Mouse (Mus musculus): Measurements from ENCODE around the gene Evi5l. TPM values are rescaled to one million over a fixed set of nuclear protein-coding genes. Genes with fewer than 3 reads are reported as not detected.

The Evi5l gene
- polyA plus RNA-seq, 1 experiment = 8.7 TPM

DNA sequence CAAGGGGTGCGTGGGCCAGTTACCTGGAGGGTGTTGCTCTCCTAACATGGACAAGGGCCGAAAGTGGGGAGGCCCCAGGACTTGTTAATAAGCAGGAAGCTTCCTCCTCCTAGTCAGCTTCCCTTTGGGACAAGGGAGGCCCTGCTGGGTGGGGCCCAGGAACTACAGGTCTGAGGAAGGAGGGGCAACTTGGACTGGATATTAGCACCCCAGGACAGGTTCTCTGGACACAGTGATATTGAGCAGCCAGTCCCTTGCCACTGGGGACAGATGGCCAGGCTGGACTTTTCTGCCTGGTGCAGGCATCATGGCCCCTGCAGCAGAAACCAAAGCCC lies 40.6 kb downstream of the Evi5l start:
- Histone ChIP-seq H3K4me3 (replicated peaks; ENCODE audit: control insufficient read depth, low read depth, low read length) (no peak overlapping the region), H3K4me1 (ENCODE audit: control insufficient read depth, insufficient read depth, low read length) (no peaks in the 10 kb centered on the region; the same call in 1 of the 2 replicates), H3K27ac (ENCODE audit: control insufficient read depth, insufficient read depth, low read depth, low read length, poor library complexity) (no peak overlapping the region)
- WGBS = 87% methylated on average over 2 of the region's 2 CpGs
- TF ChIP-seq POLR2A (IDR thresholded peaks at IDR 0.05; ENCODE audit: borderline replicate concordance, control insufficient read depth, low read depth, low read length) (no peak), CTCF (IDR thresholded peaks at IDR 0.05; ENCODE audit: control insufficient read depth, insufficient read depth, low read length) (no peak)

DNA sequence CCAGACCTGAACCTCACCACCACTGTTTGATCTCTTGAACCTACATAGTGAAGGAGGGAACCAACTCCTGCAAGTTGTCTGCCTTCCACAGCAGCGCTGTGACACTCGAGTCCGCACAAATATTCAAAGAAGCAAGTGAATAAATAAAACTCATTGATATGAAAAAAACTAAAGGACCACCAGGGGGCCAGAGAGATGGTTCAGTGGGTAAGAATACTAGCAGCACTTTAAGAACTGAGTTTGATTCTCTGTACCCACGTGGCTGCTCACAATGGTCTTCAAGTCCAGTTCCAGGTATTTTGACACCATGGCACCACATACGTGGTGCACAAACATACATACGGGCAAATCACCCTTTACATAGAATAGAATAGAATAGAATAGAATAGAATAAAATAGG lies 44.7 kb downstream of the Evi5l start:
- WGBS = 73% methylated on average over 6 of the region's 6 CpGs

DNA sequence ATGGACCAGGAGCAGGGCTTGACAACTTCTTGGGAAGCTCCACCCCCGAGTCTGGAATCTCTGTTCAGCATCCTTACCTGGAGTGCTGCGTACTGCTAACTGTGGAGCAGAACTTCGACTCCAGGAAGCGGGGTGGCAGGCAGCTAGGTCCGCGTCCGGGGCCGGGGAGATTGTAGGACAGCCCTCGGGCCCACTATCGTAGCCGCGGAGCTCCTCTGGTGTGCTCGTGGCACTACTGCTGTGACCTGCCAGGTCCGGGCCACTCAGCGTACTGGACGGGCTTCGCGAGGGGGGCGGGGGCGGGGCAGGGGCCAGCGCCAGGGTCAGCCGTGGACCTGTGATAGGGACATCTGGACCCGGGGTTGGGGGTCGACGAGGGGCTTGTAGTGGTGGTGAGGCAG lies 46.4 kb downstream of the Evi5l start:
- TF ChIP-seq CTCF (IDR thresholded peaks at IDR 0.05; ENCODE audit: control insufficient read depth, insufficient read depth, low read length) (no peak), POLR2A (IDR thresholded peaks at IDR 0.05; ENCODE audit: borderline replicate concordance, control insufficient read depth, low read depth, low read length) (no peak)
- no peak overlapping the region for H3K27ac ChIP-seq (ENCODE audit: control insufficient read depth, insufficient read depth, low read depth, low read length, poor library complexity)
- peaks cover 3% of the 10 kb centered on the region for H3K4me1 ChIP-seq (ENCODE audit: control insufficient read depth, insufficient read depth, low read length)
- H3K4me3 ChIP-seq (replicated peaks; ENCODE audit: control insufficient read depth, low read depth, low read length) = no peak overlapping the region
- under 1% methylated on average over 25 of the region's 25 CpGs for WGBS

More for the DNA sequence above, 44.7 kb downstream of the Evi5l start:
- Histone ChIP-seq H3K4me1 (ENCODE audit: control insufficient read depth, insufficient read depth, low read length) (peaks cover 3% of the 10 kb centered on the region; the same call in 1 of the 2 replicates), H3K4me3 (replicated peaks; ENCODE audit: control insufficient read depth, low read depth, low read length) (no peak overlapping the region), H3K27ac (ENCODE audit: control insufficient read depth, insufficient read depth, low read depth, low read length, poor library complexity) (no peak overlapping the region)
- TF ChIP-seq POLR2A (IDR thresholded peaks at IDR 0.05; ENCODE audit: borderline replicate concordance, control insufficient read depth, low read depth, low read length) (no peak), CTCF (IDR thresholded peaks at IDR 0.05; ENCODE audit: control insufficient read depth, insufficient read depth, low read length) (no peak)

- Histone ChIP-seq H3K4me1 (ENCODE audit: control insufficient read depth, insufficient read depth, low read length) (peaks cover 3% of the 10 kb centered on the region), H3K4me3 (replicated peaks; ENCODE audit: control insufficient read depth, low read depth, low read length) (peak overlapping the region; percentile 27), H3K27ac (ENCODE audit: control insufficient read depth, insufficient read depth, low read depth, low read length, poor library complexity) (no peak overlapping the region)
- WGBS = under 1% methylated on average over 18 of the region's 18 CpGs
- TF ChIP-seq POLR2A (IDR thresholded peaks at IDR 0.05; ENCODE audit: borderline replicate concordance, control insufficient read depth, low read depth, low read length) = no peak
- no peak for TF ChIP-seq CTCF (IDR thresholded peaks at IDR 0.05; ENCODE audit: control insufficient read depth, insufficient read depth, low read length)
Observed at GRCm38 (mm10) chr8:4213210-4214005, 47.0 kb downstream of the Evi5l start.

DNA sequence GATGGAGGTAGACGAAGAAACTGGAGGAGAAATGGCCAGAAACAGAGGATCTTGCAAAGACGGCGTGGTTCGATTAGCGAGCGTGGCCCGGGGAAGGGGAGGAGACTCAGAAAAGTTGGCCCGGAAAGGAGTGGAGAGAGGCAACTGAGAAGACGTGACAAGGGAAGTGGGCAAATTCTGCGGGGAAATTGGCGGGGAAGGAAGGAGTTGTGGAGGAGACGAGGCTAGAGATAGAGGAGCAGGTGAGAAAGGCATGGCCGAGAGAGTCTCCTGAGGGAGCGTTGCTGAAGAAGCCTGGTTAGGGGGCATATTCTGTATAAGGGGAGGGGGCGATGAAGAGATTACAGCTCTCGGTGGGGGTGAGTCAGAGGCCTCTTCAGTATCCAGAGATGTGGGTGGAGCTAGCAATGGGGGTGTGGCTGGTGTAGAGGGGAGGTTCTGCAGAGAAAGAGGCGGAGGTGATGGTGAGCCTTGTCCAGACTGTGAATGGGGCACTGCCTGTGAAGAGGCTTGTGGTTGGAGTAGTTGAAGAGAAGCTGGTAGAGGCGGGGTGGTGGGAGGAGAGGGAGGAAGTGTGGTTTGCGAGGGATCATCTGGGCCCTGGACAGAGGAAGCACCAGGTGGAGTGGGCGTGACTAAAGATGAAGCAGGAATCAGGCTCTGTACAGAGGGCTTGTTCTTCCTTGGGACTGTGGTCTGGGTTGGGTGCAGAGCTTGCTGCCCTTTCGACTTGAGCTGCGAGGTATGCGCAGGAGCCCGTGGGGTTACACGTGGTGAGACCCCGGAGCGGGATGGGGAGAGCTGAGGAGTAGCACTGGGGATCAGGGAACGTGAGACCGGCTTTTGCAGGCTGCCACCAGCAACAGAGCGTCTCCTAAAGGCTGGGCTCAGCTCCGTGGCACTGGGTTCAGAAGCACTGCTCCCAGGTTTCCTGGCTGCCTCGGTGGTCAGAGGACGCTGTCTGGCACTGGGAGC lies 47.9 kb downstream of the Evi5l start:
- WGBS = 1% methylated on average over 33 of the region's 33 CpGs
- no peak for TF ChIP-seq POLR2A (IDR thresholded peaks at IDR 0.05; ENCODE audit: borderline replicate concordance, control insufficient read depth, low read depth, low read length)
- no peak for TF ChIP-seq CTCF (IDR thresholded peaks at IDR 0.05; ENCODE audit: control insufficient read depth, insufficient read depth, low read length)
- Histone ChIP-seq H3K4me3 (replicated peaks; ENCODE audit: control insufficient read depth, low read depth, low read length) (peak overlapping the region; percentile 27), H3K27ac (ENCODE audit: control insufficient read depth, insufficient read depth, low read depth, low read length, poor library complexity) (no peak overlapping the region), H3K4me1 (ENCODE audit: control insufficient read depth, insufficient read depth, low read length) (peaks cover 3% of the 10 kb centered on the region)

DNA sequence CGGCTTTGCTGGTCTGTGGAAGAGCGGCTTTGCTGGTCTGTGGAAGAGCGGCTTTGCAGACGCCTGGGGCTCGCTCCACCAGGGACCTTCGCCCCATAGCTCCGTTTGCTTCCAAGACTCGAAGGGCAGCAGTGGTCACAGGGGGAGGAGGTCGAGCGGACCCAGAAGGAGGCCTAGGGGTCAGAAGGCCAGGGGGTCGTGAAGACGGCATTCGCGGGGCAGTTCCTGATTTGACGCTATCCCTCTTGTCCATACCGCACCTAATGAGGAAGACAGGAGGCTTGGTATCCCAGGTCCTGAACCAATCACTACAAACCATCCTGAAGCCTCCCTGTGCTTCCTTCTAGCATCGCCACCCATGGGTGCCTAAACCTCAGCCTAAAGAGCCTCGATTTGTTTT lies 49.9 kb downstream of the Evi5l start:
- 33% methylated on average over 18 of the region's 18 CpGs for WGBS
- H3K27ac ChIP-seq (ENCODE audit: control insufficient read depth, insufficient read depth, low read depth, low read length, poor library complexity) = no peak overlapping the region
- peaks cover 3% of the 10 kb centered on the region for H3K4me1 ChIP-seq (ENCODE audit: control insufficient read depth, insufficient read depth, low read length)
- TF ChIP-seq POLR2A (IDR thresholded peaks at IDR 0.05; ENCODE audit: borderline replicate concordance, control insufficient read depth, low read depth, low read length) = no peak
- no peak for TF ChIP-seq CTCF (IDR thresholded peaks at IDR 0.05; ENCODE audit: control insufficient read depth, insufficient read depth, low read length)
- H3K4me3 ChIP-seq (replicated peaks; ENCODE audit: control insufficient read depth, low read depth, low read length) = no peak overlapping the region

DNA sequence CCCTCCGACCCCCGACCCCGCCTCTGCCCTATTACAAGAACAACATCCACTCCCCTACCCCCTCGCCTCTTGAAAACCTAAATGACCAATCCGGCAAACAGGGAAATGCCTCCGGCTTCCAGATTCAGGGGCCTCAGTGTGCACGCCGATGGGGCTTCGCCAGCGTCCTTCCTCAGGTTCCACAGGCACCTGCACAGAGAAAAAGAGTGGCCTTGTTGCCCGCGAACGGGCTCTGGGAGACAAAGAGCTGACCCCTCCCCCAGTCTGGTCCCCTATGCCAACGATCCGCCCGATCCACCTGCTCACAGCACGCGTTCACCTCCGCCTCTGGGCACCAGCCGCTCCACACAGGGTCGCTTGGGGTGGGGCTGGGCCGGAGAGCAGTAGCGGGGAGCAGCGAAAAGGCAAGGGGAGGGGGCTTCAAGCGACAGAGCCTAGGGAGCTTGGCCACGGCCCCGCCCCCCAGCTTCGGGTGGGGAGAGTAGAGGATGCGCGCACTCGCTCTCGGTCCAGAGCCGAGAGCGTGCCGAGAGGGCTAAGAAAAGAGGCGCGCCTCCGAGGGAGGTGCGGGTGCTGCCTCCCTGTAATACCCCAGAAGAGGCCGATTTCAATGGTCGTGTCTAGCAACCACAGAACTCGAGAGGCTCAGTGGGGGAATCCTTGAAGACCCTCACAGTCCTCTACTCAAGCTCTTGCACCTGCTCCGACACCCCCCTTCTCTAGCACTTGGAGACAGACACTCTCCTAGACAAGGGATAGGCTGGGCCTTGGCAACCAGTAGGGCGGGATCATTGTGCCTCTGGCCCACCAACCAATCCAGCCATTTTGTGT lies 50.6 kb downstream of the Evi5l start, which contains the start of gene Prr36:
TSS of gene Prr36 (minus strand) at position 669 of the 831 bp plus-strand sequence.
- Histone ChIP-seq H3K4me1 (ENCODE audit: control insufficient read depth, insufficient read depth, low read length) (peaks cover 3% of the 10 kb centered on the region), H3K4me3 (replicated peaks; ENCODE audit: control insufficient read depth, low read depth, low read length) (no peak within 1 kb of the TSS), H3K27ac (ENCODE audit: control insufficient read depth, insufficient read depth, low read depth, low read length, poor library complexity) (no peak within 1 kb of the TSS)
- 5% methylated on average over 44 of the region's 44 CpGs for WGBS
- TF ChIP-seq CTCF (IDR thresholded peaks at IDR 0.05; ENCODE audit: control insufficient read depth, insufficient read depth, low read length) = no peak
- TF ChIP-seq POLR2A (IDR thresholded peaks at IDR 0.05; ENCODE audit: borderline replicate concordance, control insufficient read depth, low read depth, low read length) = no peak

Data from bone marrow, adult 2 months (tissue).